ENCODE assay signal across 13 mouse cellular contexts in the genomic region with DNA sequence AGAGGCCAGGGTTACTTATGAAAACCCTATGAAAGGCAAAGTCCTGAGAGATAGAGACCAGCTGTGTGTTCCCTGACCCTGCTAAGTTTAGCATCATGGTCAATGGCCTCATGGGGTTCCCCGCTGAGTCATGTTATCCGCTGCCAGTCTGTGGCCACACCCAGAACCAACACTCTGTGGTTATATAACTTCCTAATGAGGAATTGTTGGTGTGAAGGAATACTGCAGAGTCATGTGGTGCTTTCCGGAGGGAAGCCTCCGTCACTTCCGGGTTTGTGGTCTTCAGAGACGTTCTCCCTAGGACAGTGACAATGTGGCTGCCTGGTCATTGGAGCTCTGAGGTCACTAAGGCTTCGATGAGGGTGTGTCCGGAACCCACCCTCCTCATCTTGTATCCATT. TPM values are rescaled to one million over a fixed set of nuclear protein-coding genes. Genes with fewer than 3 reads are reported as not detected.
DNase-seq lines count a peak whose midpoint lies in the region; ATAC-seq and TF ChIP-seq lines count a peak whose summit lies in the region.
"Had no signal": no experiment of that assay in that cellular context is flagged by ENCODE, and none has a peak within 500 bp of the region (broad histone marks: within the 10 kb centered on the region; RNA-seq: fewer than 3 reads in every experiment).

No protein-coding gene starts in this region.

- H3K27ac ChIP-seq in heart, postnatal 0 days (ENCODE audit: low read depth), result no peak overlapping the region
- H3K27ac ChIP-seq in bone marrow, adult 2 months (ENCODE audit: control insufficient read depth, insufficient read depth, low read depth, low read length, poor library complexity), result no peak overlapping the region
- no peak overlapping the region for H3K27ac ChIP-seq in liver, embryonic 14.5 days
- H3K27ac ChIP-seq in hindbrain, embryonic 14.5 days, result no peak overlapping the region
- H3K27ac ChIP-seq: heart, embryonic 15.5 days; kidney, postnatal 0 days; lung, embryonic 15.5 days had no signal

- no peak overlapping the region for H3K9ac ChIP-seq in heart, postnatal 0 days (replicated peaks; ENCODE audit: low read depth, low read length)
- H3K9ac ChIP-seq in liver, embryonic 14.5 days (replicated peaks), result no peak overlapping the region
- H3K9ac ChIP-seq in hindbrain, embryonic 14.5 days, result no peak overlapping the region
- H3K9ac ChIP-seq: heart, embryonic 15.5 days; lung, embryonic 15.5 days had no signal

- no peak for TF ChIP-seq EP300 in heart, postnatal 0 days (IDR thresholded peaks at IDR 0.05; ENCODE audit: low read depth)
- no peak for TF ChIP-seq EP300 in liver, embryonic 14.5 days (IDR thresholded peaks at IDR 0.05; ENCODE audit: low read depth)

- peak; percentile 11 for DNase-seq in heart, postnatal 0 days (ENCODE audit: low spot score)
- no peak for DNase-seq in heart, postnatal 4 days
- peak in 1 of 3 experiments; percentile 44 for DNase-seq in liver, embryonic 14.5 days (ENCODE audit: low read depth in 3 of 3, low spot score in 3 of 3)
- peak; percentile 78 for DNase-seq in skeletal muscle tissue, adult 2 months (ENCODE audit: low read depth, low spot score)
- no peak for DNase-seq in left cerebral cortex, postnatal 14 days (ENCODE audit: low spot score in 2 of 2)
- no peak for DNase-seq in hindbrain, embryonic 14.5 days (ENCODE audit: low spot score)
- DNase-seq in layer of hippocampus, adult 18-20 months (ENCODE audit: low spot score in 2 of 2), result no peak

- H3K9me3 ChIP-seq in heart, postnatal 0 days (replicated peaks; ENCODE audit: control insufficient read depth, low read length), result no peaks in the 10 kb centered on the region
- no peaks in the 10 kb centered on the region for H3K9me3 ChIP-seq in liver, embryonic 14.5 days (ENCODE audit: control insufficient read depth, low read length)
- no peaks in the 10 kb centered on the region for H3K9me3 ChIP-seq in hindbrain, embryonic 14.5 days (ENCODE audit: control insufficient read depth, low read length)
- H3K9me3 ChIP-seq: heart, embryonic 15.5 days; lung, embryonic 15.5 days had no signal

- peaks cover 14% of the 10 kb centered on the region; the same call in 1 of the 2 replicates for H3K27me3 ChIP-seq in heart, postnatal 0 days (ENCODE audit: control insufficient read depth, insufficient read depth, low read length)
- no peaks in the 10 kb centered on the region for H3K27me3 ChIP-seq in liver, embryonic 14.5 days (ENCODE audit: control insufficient read depth, insufficient read depth, low read length)
- peaks cover 32% of the 10 kb centered on the region for H3K27me3 ChIP-seq in hindbrain, embryonic 14.5 days (ENCODE audit: control insufficient read depth, insufficient read depth, low read length)

- peak; percentile 66 for ATAC-seq in heart, postnatal 0 days (ENCODE audit: insufficient read depth, low read depth)
- ATAC-seq in liver, embryonic 14.5 days (ENCODE audit: insufficient read depth), result peak; percentile 51; the same call in 1 of the 2 replicates
- ATAC-seq in hindbrain, embryonic 14.5 days (ENCODE audit: low FRiP score), result no peak

- intact Hi-C loops in left cerebral cortex, postnatal 14 days (cut with DNase I), result no loop called here

- H3K4me3 ChIP-seq in heart, postnatal 0 days (ENCODE audit: low read depth, low read length), result no peak overlapping the region
- H3K4me3 ChIP-seq in bone marrow, adult 2 months (replicated peaks; ENCODE audit: control insufficient read depth, low read depth, low read length), result peak overlapping the region; percentile 4
- H3K4me3 ChIP-seq in liver, embryonic 14.5 days (ENCODE audit: insufficient read depth in 1 of 2, low read depth in 2 of 2, low read length in 2 of 2), result no peak overlapping the region
- no peak overlapping the region for H3K4me3 ChIP-seq in hindbrain, embryonic 14.5 days (replicated peaks; ENCODE audit: low read length)
- H3K4me3 ChIP-seq: heart, embryonic 15.5 days; lung, embryonic 15.5 days had no signal

- H3K36me3 ChIP-seq in heart, postnatal 0 days (replicated peaks; ENCODE audit: control insufficient read depth, insufficient read depth, low read length), result no peaks in the 10 kb centered on the region
- no peaks in the 10 kb centered on the region for H3K36me3 ChIP-seq in liver, embryonic 14.5 days (replicated peaks; ENCODE audit: control insufficient read depth, insufficient read depth, low read depth)
- no peaks in the 10 kb centered on the region for H3K36me3 ChIP-seq in hindbrain, embryonic 14.5 days (replicated peaks; ENCODE audit: control insufficient read depth, insufficient read depth)
- H3K36me3 ChIP-seq: G1E; heart, embryonic 15.5 days; lung, embryonic 15.5 days had no signal

- no peak overlapping the region for H3K4me2 ChIP-seq in heart, postnatal 0 days (ENCODE audit: low read depth, low read length)
- H3K4me2 ChIP-seq in liver, embryonic 14.5 days (ENCODE audit: low read depth), result peak overlapping the region; percentile 34
- no peak overlapping the region for H3K4me2 ChIP-seq in hindbrain, embryonic 14.5 days (replicated peaks)

- no peak for TF ChIP-seq POLR2A in bone marrow, adult 2 months (IDR thresholded peaks at IDR 0.05; ENCODE audit: borderline replicate concordance, control insufficient read depth, low read depth, low read length)

- WGBS in heart, postnatal 0 days, result 58% methylated on average over 8 of the region's 8 CpGs
- 9% methylated on average over 8 of the region's 8 CpGs for WGBS in bone marrow, adult 2 months
- 10% methylated on average over 8 of the region's 8 CpGs for WGBS in liver, embryonic 14.5 days (ENCODE audit: insufficient replicate concordance)
- WGBS in hindbrain, embryonic 14.5 days, result 79% methylated on average over 8 of the region's 8 CpGs

- H3K4me1 ChIP-seq in heart, postnatal 0 days (ENCODE audit: control insufficient read depth, insufficient read depth), result no peaks in the 10 kb centered on the region
- H3K4me1 ChIP-seq in bone marrow, adult 2 months (ENCODE audit: control insufficient read depth, insufficient read depth, low read length), result peaks cover 2% of the 10 kb centered on the region; the same call in 1 of the 2 replicates
- H3K4me1 ChIP-seq in liver, embryonic 14.5 days (replicated peaks; ENCODE audit: control insufficient read depth in 2 of 2, insufficient read depth in 2 of 2, low read length in 1 of 2), result peaks cover 0 to 7% of the 10 kb centered on the region in 2 experiments; a peak in 2 of 4 replicates
- H3K4me1 ChIP-seq in hindbrain, embryonic 14.5 days (replicated peaks; ENCODE audit: control insufficient read depth, insufficient read depth, low read length), result 0 out of 2 replicates have a peak, but pooled peaks cover 4% of the 10 kb centered on the region

- TF ChIP-seq CTCF in heart, postnatal 0 days (IDR thresholded peaks at IDR 0.05; ENCODE audit: low read depth), result no peak
- no peak for TF ChIP-seq CTCF in bone marrow, adult 2 months (IDR thresholded peaks at IDR 0.05; ENCODE audit: control insufficient read depth, insufficient read depth, low read length)
- no peak for TF ChIP-seq CTCF in liver, embryonic 14.5 days (IDR thresholded peaks at IDR 0.05; ENCODE audit: low read depth)

RNA-seq across cellular contexts. Expression of a gene that starts 25.8 kb away (rescaled TPM):
- 0.34 and 1.3 TPM in 2 replicates for total RNA-seq in heart, postnatal 0 days (2014; rRNA removed; ENCODE audit: low replicate concordance)
- polyA plus RNA-seq in heart, postnatal 0 days (2015; fragmentation: Nextera tagmentation; extraction: Ambion mirVana), result 0.31 and 0.33 TPM in 2 replicates
- 1 to 10 TPM in 1 of 2 experiments, under 1 TPM in 1; 0.88 to 1.4 TPM for total RNA-seq in heart, postnatal 4 days (2021)
- not detected in 2 replicates for polyA plus RNA-seq in bone marrow, adult 2 months (2011; ENCODE audit: insufficient read depth, insufficient read length, low replicate concordance, missing spikeins)
- polyA plus RNA-seq in liver, embryonic 14.5 days (2012; rRNA removed), result 0.01 TPM in 1 of 2 replicates, not detected in the other
- polyA plus RNA-seq in liver, embryonic 14.5 days (2014; fragmentation: Nextera tagmentation; extraction: Ambion mirVana), result not detected in 2 replicates
- total RNA-seq in left cerebral cortex, postnatal 14 days (2021), result not detected
- polyA plus RNA-seq in hindbrain, embryonic 14.5 days (2014; fragmentation: Nextera tagmentation; extraction: Ambion mirVana), result 1.7 and 3.4 TPM in 2 replicates
- not detected for total RNA-seq in layer of hippocampus, adult 18-20 months (2021)
- polyA plus RNA-seq: G1E; kidney, postnatal 0 days; lung, embryonic 15.5 days had no signal

RNA-seq across cellular contexts. Expression of a gene that starts 59.3 kb away (rescaled TPM):
- total RNA-seq in heart, postnatal 0 days (2014; rRNA removed; ENCODE audit: low replicate concordance), result not detected in 2 replicates
- polyA plus RNA-seq in heart, postnatal 0 days (2015; fragmentation: Nextera tagmentation; extraction: Ambion mirVana), result not detected in 2 replicates
- not detected for total RNA-seq in heart, postnatal 4 days (2021)
- polyA plus RNA-seq in bone marrow, adult 2 months (2011; ENCODE audit: insufficient read depth, insufficient read length, low replicate concordance, missing spikeins), result not detected in 2 replicates
- polyA plus RNA-seq in liver, embryonic 14.5 days (2012; rRNA removed), result not detected in 2 replicates
- polyA plus RNA-seq in liver, embryonic 14.5 days (2014; fragmentation: Nextera tagmentation; extraction: Ambion mirVana), result not detected in 2 replicates
- under 1 TPM in 1 of 2 experiments, not detected in 1; 0.13 TPM for total RNA-seq in left cerebral cortex, postnatal 14 days (2021)
- polyA plus RNA-seq in hindbrain, embryonic 14.5 days (2014; fragmentation: Nextera tagmentation; extraction: Ambion mirVana), result 18.5 and 20.4 TPM in 2 replicates
- total RNA-seq in layer of hippocampus, adult 18-20 months (2021), result not detected
- total RNA-seq: G1E had no signal
- polyA plus RNA-seq: G1E; heart, embryonic 15.5 days; lung, embryonic 15.5 days; stomach, embryonic 16.5 days had no signal

Comparison
In these comparisons a context has a peak if more than half of its experiments do, and no peak if none do; other contexts are left out.
1. DNase-seq: peak in heart, postnatal 0 days (single experiment) and skeletal muscle tissue, adult 2 months (single experiment); none in heart, postnatal 4 days (single experiment), left cerebral cortex, postnatal 14 days (0 of 2), hindbrain, embryonic 14.5 days (single experiment) and layer of hippocampus, adult 18-20 months (0 of 2).